Mouse (Mus musculus) lung, embryonic 15.5 days (tissue): ENCODE data around the gene Lrrc47. TPM values are rescaled to one million over a fixed set of nuclear protein-coding genes. Genes with fewer than 3 reads are reported as not detected.

ENCODE experiments used
- ATAC-seq: fragments of 200-750 bp; cut with Nextera tagmentation; 2 replicates; pipeline ENCODE4 v1.8.0; 2017; ENCODE audit warnings: moderate number of reproducible peaks, borderline replicate concordance; ENCODE audit not compliant: low FRiP score, low TSS enrichment; ENCODE audit errors: extremely low read depth
- H3K27ac ChIP-seq: fragments of 300-500 bp; sonication (generic); 2 replicates; pipeline ENCODE4 v1.5.1; 2015; ENCODE audit warnings: moderate library complexity, mild to moderate bottlenecking, inconsistent platforms
- H3K27me3 ChIP-seq: fragments of 300-500 bp; sonication (generic); 2 replicates; pipeline ENCODE4 v1.6.1; 2015; ENCODE audit warnings: inconsistent platforms
- H3K36me3 ChIP-seq: fragments of 300-500 bp; sonication (generic); 2 replicates; pipeline ENCODE4 v1.6.1; 2015; ENCODE audit warnings: inconsistent platforms
- H3K4me1 ChIP-seq: fragments of 300-500 bp; sonication (generic); 2 replicates; pipeline ENCODE4 v1.6.1; 2015; ENCODE audit warnings: inconsistent platforms
- H3K4me2 ChIP-seq: fragments of 300-500 bp; sonication (generic); 2 replicates; pipeline ENCODE4 v1.6.1; 2015; ENCODE audit warnings: inconsistent platforms, mild to moderate bottlenecking, moderate library complexity
- H3K4me3 ChIP-seq: fragments of 300-500 bp; sonication (generic); 2 replicates; pipeline ENCODE4 v1.5.1; 2015; ENCODE audit warnings: mild to moderate bottlenecking, inconsistent platforms
- H3K9ac ChIP-seq: fragments of 300-500 bp; sonication (generic); 2 replicates; pipeline ENCODE4 v1.6.1; 2015; ENCODE audit warnings: inconsistent platforms
- H3K9me3 ChIP-seq: fragments of 300-500 bp; sonication (generic); 2 replicates; pipeline ENCODE4 v1.6.1; 2016; ENCODE audit warnings: inconsistent platforms
- WGBS: fragments of 180-500 bp; shearing (Covaris S2); methylation state at CpG from one replicate; pipeline ENCODE4 v1.1.7; 2015; 5-methylcytosine and 5-hydroxymethylcytosine counted together
- polyA plus RNA-seq: library from polyadenylated mRNA; unstranded; fragments of >200 nt; fragmentation: Nextera tagmentation; extraction: Ambion mirVana; gene quantifications from 2 replicates; pipeline ENCODE4 v1.2.1, GENCODE M21; 2015

Lrrc47 gene
- polyA plus RNA-seq, 1 experiment from 2014 or later = 18.0 TPM

DNA sequence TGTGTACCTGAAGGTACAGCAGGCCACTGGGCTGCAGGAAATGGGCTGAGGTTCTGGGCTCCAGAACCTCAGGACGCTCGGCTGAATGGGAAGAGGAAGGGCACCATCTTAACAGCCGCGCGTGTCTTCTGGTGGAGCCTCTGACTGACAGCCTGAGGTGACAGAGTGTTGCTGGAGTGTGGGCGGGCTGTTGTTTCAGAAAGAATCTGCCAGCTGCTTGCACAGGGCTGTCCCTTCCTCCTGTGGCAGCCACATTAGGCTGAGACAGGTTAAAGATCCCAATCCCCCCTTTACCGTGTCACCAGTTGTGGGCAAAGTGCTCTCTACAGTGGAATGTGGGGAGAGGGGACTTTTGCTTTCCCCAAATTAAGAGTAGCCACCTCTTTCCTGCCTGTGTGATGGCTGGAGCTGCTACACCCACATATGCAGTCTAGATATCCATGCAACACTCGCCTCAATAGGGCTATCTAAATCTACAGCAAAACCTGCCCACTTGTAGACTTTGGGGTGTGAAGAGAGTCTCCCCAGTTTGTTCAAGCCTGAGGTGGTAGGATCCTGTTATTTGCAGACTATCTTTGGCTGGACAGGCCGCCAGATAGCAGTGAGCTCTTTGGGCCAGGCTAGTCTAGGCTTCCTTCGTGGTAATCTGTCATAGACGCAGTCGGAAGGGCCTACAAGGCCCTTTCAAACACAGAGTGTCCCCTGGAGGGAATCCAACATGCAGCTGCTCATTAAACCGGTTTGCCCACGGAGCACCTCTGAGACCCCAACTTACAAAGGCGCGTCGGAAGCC is 13.4 kb downstream of the Lrrc47 start:
- H3K27me3 ChIP-seq = peaks cover 18% of the 10 kb centered on the region
- H3K4me3 ChIP-seq = peak overlapping the region; percentile 47
- peak overlapping the region; percentile 71 for H3K4me2 ChIP-seq
- H3K4me1 ChIP-seq = peaks cover 22% of the 10 kb centered on the region
- peak overlapping the region; percentile 34 for H3K27ac ChIP-seq
- WGBS = 21% methylated on average over 17 of the region's 17 CpGs
- ATAC-seq = no peak
- no peaks in the 10 kb centered on the region for H3K9me3 ChIP-seq
- peak overlapping the region; percentile 40 for H3K9ac ChIP-seq
- H3K36me3 ChIP-seq = peaks cover 23% of the 10 kb centered on the region

DNA sequence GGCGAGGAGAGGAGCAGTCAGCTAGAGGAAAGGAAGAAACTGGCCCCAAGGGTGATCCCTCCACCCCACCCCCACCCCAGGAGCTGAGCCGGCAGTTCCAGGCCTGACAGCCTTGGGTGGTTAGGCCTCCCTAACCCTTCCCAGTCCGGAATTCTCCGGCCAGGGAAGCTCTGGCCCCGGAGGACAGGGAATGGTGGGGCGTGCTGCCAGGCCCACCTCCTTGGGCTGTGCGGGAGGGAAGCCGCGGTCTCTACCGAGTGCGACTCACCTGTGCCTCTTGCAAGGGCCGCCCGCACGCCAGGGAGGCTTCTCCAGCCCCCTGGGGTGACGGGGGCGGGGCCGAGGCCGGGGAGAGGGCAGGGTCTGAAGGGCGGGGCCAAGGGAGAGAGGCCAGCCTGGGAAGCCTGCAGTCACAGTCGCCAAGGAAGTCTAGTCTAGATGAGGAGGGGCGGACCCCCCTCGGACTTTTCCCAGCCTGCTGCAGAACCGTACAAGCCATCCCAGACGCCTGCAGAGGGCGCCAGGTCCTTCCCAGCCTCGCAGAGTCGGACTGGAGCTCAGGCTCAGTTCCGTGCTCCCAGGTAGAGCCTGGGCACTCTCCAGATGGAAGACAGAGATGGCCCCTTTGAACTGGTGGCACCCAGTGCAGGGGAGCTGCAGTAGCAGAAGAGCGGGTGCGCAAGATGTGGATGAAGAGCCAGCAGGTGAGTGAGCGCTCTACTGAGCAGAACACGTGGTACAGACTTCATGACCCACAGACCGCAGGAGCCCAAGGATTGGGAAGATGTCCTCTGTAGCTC is 14.3 kb downstream of the Lrrc47 start, which contains the start of gene Smim1:
Gene Smim1, minus strand, starts transcription at position 590 of the 800 bp plus-strand sequence.
- ATAC-seq = peak; percentile 88
- H3K4me3 ChIP-seq = peak within 1 kb of the TSS; percentile 47
- no peaks in the 10 kb centered on the region for H3K9me3 ChIP-seq
- peaks cover 22% of the 10 kb centered on the region for H3K4me1 ChIP-seq
- H3K27ac ChIP-seq = peak within 1 kb of the TSS; percentile 34; the same call in 1 of the 2 replicates
- H3K27me3 ChIP-seq = peaks cover 18% of the 10 kb centered on the region
- H3K4me2 ChIP-seq = peak within 1 kb of the TSS; percentile 71
- peak within 1 kb of the TSS; percentile 40 for H3K9ac ChIP-seq
- WGBS = under 1% methylated on average over 31 of the region's 33 CpGs
- H3K36me3 ChIP-seq = peaks cover 14% of the 10 kb centered on the region

- Histone ChIP-seq H3K9ac (no peak overlapping the region), H3K4me2 (peak overlapping the region; percentile 71), H3K27me3 (peaks cover 18% of the 10 kb centered on the region), H3K27ac (no peak overlapping the region), H3K36me3 (peaks cover 9% of the 10 kb centered on the region; the same call in 1 of the 2 replicates), H3K4me3 (peak overlapping the region; percentile 47), H3K9me3 (no peaks in the 10 kb centered on the region), H3K4me1 (peaks cover 22% of the 10 kb centered on the region)
- WGBS = 23% methylated on average over 2 of the region's 2 CpGs
- ATAC-seq = no peak
Measured at GRCm38 (mm10) chr4:154026441-154026761, 14.9 kb downstream of the Lrrc47 start.

DNA sequence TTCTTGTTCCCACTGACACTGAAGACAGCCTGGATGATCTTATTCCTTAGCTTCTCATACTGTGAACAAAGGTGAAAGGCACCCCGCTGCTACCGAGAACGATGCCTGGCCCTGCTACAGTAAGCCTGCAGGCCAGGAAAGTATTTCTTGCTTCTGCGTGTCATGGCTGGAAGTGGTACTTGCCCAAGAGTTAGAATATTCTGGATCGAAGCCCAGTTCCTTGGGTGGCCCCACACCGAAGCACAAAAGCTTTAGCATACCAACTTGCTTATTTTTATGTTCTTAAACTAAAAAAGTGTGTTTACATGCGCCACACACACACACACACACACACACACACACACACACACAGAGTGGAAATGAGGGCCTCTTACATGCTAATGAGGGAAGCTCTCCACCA is 16.5 kb downstream of the Lrrc47 start:
- Histone ChIP-seq H3K27ac (no peak overlapping the region), H3K27me3 (peaks cover 18% of the 10 kb centered on the region), H3K4me2 (no peak overlapping the region), H3K4me1 (peaks cover 22% of the 10 kb centered on the region), H3K9me3 (no peaks in the 10 kb centered on the region), H3K36me3 (no peaks in the 10 kb centered on the region), H3K4me3 (no peak overlapping the region), H3K9ac (no peak overlapping the region)
- WGBS = 70% methylated on average over 7 of the region's 7 CpGs
- ATAC-seq = no peak

GRCm38 (mm10) chr4:154028646-154029045 is 17.1 kb downstream of the Lrrc47 start:
- Histone ChIP-seq H3K36me3 (no peaks in the 10 kb centered on the region), H3K4me3 (no peak overlapping the region), H3K27me3 (peaks cover 18% of the 10 kb centered on the region), H3K9ac (no peak overlapping the region), H3K27ac (no peak overlapping the region), H3K4me2 (no peak overlapping the region), H3K4me1 (peaks cover 22% of the 10 kb centered on the region), H3K9me3 (no peaks in the 10 kb centered on the region)
- no peak for ATAC-seq

GRCm38 (mm10) chr4:154037123-154037522 is 25.6 kb downstream of the Lrrc47 start:
- no peaks in the 10 kb centered on the region for H3K36me3 ChIP-seq
- H3K4me2 ChIP-seq = no peak overlapping the region
- ATAC-seq = no peak
- H3K27ac ChIP-seq = no peak overlapping the region
- 26% methylated on average over 3 of the region's 3 CpGs for WGBS
- no peak overlapping the region for H3K9ac ChIP-seq
- H3K9me3 ChIP-seq = no peaks in the 10 kb centered on the region
- H3K4me3 ChIP-seq = no peak overlapping the region
- H3K27me3 ChIP-seq = no peaks in the 10 kb centered on the region
- H3K4me1 ChIP-seq = no peaks in the 10 kb centered on the region

- Histone ChIP-seq H3K27me3 (no peaks in the 10 kb centered on the region), H3K4me2 (no peak within 1 kb of the TSS), H3K4me3 (no peak within 1 kb of the TSS), H3K27ac (no peak within 1 kb of the TSS), H3K9ac (no peak within 1 kb of the TSS), H3K9me3 (no peaks in the 10 kb centered on the region), H3K36me3 (no peaks in the 10 kb centered on the region), H3K4me1 (no peaks in the 10 kb centered on the region)
- WGBS = 80% methylated on average over 9 of the region's 9 CpGs
- ATAC-seq = no peak
Measured at GRCm38 (mm10) chr4:154042577-154042976, 31.0 kb downstream of the Lrrc47 start, which contains the start of gene Ccdc27. Gene Ccdc27, minus strand, starts transcription at chr4:154042677.

- H3K27me3 ChIP-seq = no peaks in the 10 kb centered on the region
- WGBS = 62% methylated on average over 5 of the region's 5 CpGs
- no peak overlapping the region for H3K4me3 ChIP-seq
- no peak for ATAC-seq
- H3K9me3 ChIP-seq = no peaks in the 10 kb centered on the region
- no peaks in the 10 kb centered on the region for H3K36me3 ChIP-seq
- H3K4me1 ChIP-seq = no peaks in the 10 kb centered on the region
- H3K4me2 ChIP-seq = no peak overlapping the region
- H3K27ac ChIP-seq = no peak overlapping the region
- H3K9ac ChIP-seq = no peak overlapping the region
Measured at GRCm38 (mm10) chr4:154045837-154046236, 34.3 kb downstream of the Lrrc47 start.

DNA sequence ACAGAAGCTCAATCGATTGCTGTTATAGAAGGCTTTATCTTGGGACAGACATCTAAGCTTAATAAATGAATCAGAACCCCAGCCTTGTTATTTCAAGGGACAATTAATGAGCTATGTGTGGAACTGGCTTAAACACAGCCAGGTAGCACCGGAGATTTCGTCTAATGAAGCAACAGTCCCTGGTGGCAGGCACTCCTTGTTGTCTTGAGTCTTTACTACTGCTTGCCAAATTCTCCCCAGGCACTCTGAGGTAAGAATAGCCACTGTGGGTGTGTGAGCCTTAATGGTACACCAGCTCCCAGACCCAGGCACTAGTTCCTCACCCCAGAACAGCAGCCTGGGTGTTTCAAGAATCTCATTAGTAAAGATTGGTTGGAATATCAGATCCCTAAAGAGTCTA is 39.9 kb downstream of the Lrrc47 start:
- 90% methylated on average over 3 of the region's 3 CpGs for WGBS
- Histone ChIP-seq H3K4me3 (no peak overlapping the region), H3K36me3 (no peaks in the 10 kb centered on the region), H3K4me1 (no peaks in the 10 kb centered on the region), H3K9me3 (no peaks in the 10 kb centered on the region), H3K9ac (no peak overlapping the region), H3K27me3 (no peaks in the 10 kb centered on the region), H3K4me2 (no peak overlapping the region), H3K27ac (no peak overlapping the region)
- ATAC-seq = no peak

- ATAC-seq = no peak
- WGBS = 43% methylated on average over 4 of the region's 4 CpGs
- Histone ChIP-seq H3K27me3 (no peaks in the 10 kb centered on the region), H3K4me1 (no peaks in the 10 kb centered on the region), H3K9me3 (no peaks in the 10 kb centered on the region), H3K4me3 (no peak overlapping the region), H3K27ac (no peak overlapping the region), H3K9ac (no peak overlapping the region), H3K4me2 (no peak overlapping the region), H3K36me3 (no peaks in the 10 kb centered on the region)
Measured at GRCm38 (mm10) chr4:154053065-154053464, 41.5 kb downstream of the Lrrc47 start.

GRCm38 (mm10) chr4:154055482-154055881 is 44.0 kb downstream of the Lrrc47 start:
- Histone ChIP-seq H3K36me3 (no peaks in the 10 kb centered on the region), H3K9me3 (no peaks in the 10 kb centered on the region), H3K4me1 (no peaks in the 10 kb centered on the region), H3K27ac (no peak overlapping the region), H3K9ac (no peak overlapping the region), H3K4me2 (no peak overlapping the region), H3K27me3 (no peaks in the 10 kb centered on the region), H3K4me3 (no peak overlapping the region)
- WGBS = 77% methylated on average over 7 of the region's 7 CpGs
- ATAC-seq = no peak

- Histone ChIP-seq H3K9me3 (no peaks in the 10 kb centered on the region), H3K4me3 (no peak overlapping the region), H3K36me3 (no peaks in the 10 kb centered on the region), H3K4me1 (no peaks in the 10 kb centered on the region), H3K27ac (no peak overlapping the region), H3K9ac (no peak overlapping the region), H3K27me3 (no peaks in the 10 kb centered on the region), H3K4me2 (no peak overlapping the region)
- 60% methylated on average over 2 of the region's 2 CpGs for WGBS
- ATAC-seq = no peak
Measured at GRCm38 (mm10) chr4:154056046-154056445, 44.5 kb downstream of the Lrrc47 start.
